Mouse (Mus musculus) megakaryocyte, embryonic 14.5 days (primary cell): ENCODE data around the gene Gimap9. TPM values are rescaled to one million over a fixed set of nuclear protein-coding genes. Genes with fewer than 3 reads are reported as not detected.

Experiments used
- H3K27me3 ChIP-seq: replicated peaks from 2 replicates; pipeline ENCODE3; 2012; ENCODE audit warnings: inconsistent platforms
- H3K36me3 ChIP-seq: replicated peaks from 2 replicates; pipeline ENCODE3; 2012; ENCODE audit warnings: low read length, inconsistent platforms, mixed read lengths
- H3K4me1 ChIP-seq: 2 replicates; pipeline ENCODE4 v1.6.1; 2012; ENCODE audit warnings: inconsistent platforms
- H3K4me3 ChIP-seq: replicated peaks from 2 replicates; pipeline ENCODE3; 2012; ENCODE audit warnings: moderate library complexity, mild to moderate bottlenecking, inconsistent platforms
- H3K9me3 ChIP-seq: 2 replicates; pipeline ENCODE4 v1.6.1; 2012; ENCODE audit warnings: inconsistent platforms
- FLI1 ChIP-seq: IDR thresholded peaks from 2 replicates; pipeline ENCODE4 v1.6.1; 2012; ENCODE audit warnings: low read length, inconsistent platforms, mixed read lengths
- GATA1 ChIP-seq: IDR thresholded peaks from 3 replicates; pipeline ENCODE4 v1.6.1; 2012; ENCODE audit warnings: mixed read lengths, low read length, inconsistent platforms, borderline replicate concordance
- polyA plus RNA-seq: library from polyadenylated mRNA; stranded (reverse); fragments of >175 nt; gene quantifications from 2 replicates; pipeline ENCODE4 v1.2.3, GENCODE M21; 2012; ENCODE audit warnings: low replicate concordance; ENCODE audit not compliant: insufficient read depth

The Gimap9 gene
- polyA plus RNA-seq, 1 experiment: 2.5 TPM

- H3K27me3 ChIP-seq: peaks cover 6% of the 10 kb centered on the region
- no peak overlapping the region for H3K4me3 ChIP-seq
- H3K36me3 ChIP-seq: no peaks in the 10 kb centered on the region
- H3K4me1 ChIP-seq: peaks cover 4% of the 10 kb centered on the region
- TF ChIP-seq GATA1: no peak
- no peak for TF ChIP-seq FLI1
- no peaks in the 10 kb centered on the region for H3K9me3 ChIP-seq
These were observed 17.2 kb upstream of the Gimap9 start for GRCm38 (mm10) chr6:48658721-48659120.

DNA sequence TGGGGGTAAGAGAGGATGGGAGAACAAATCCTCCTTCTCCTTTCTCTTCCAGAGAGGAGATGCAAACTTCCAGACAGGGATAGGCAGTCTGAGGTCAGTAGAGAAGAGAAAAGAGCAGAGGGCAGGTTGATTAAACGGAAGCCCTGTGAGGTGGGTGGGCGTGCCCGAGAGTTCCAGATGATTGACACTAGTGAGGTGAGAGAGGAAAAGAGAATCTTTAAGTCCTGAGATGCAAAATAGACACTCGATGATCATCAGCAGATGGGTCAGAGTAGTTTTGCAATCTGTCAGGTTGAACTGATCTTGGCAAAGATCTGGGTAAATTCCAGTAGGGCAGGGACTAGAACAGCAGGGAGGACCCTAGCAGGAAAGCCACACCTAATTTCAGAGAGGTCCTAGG lies 11.2 kb upstream of the Gimap9 start:
- TF ChIP-seq GATA1 (no peak), FLI1 (no peak)
- no peak overlapping the region for H3K4me3 ChIP-seq
- peaks cover 26% of the 10 kb centered on the region for H3K4me1 ChIP-seq
- peaks cover 14% of the 10 kb centered on the region for H3K27me3 ChIP-seq
- no peaks in the 10 kb centered on the region for H3K9me3 ChIP-seq
- no peaks in the 10 kb centered on the region for H3K36me3 ChIP-seq

DNA sequence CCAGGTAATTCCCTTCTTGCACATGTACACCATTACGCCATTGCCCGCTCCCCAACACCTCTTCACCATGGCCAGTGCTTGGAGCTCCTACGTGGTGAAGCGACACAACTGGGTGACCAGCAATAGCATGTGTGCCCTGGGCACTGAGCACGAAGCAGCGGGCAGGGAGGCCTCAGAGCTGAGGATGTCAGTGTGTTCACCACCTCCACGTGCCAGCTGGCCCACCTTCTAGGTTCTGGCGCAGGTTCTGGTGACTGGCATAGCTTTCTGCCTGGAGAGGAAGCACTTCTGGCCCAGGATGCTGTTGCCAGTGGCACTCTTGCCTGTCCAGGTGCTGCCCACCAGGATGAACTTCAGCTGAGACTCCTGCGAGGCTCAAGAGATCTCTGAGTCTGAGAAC lies 10.5 kb upstream of the Gimap9 start:
- H3K9me3 ChIP-seq: no peaks in the 10 kb centered on the region
- H3K36me3 ChIP-seq: no peaks in the 10 kb centered on the region
- H3K4me1 ChIP-seq: peaks cover 27% of the 10 kb centered on the region
- H3K27me3 ChIP-seq: peaks cover 14% of the 10 kb centered on the region
- TF ChIP-seq FLI1: no peak
- no peak for TF ChIP-seq GATA1
- peak overlapping the region; percentile 20 for H3K4me3 ChIP-seq

DNA sequence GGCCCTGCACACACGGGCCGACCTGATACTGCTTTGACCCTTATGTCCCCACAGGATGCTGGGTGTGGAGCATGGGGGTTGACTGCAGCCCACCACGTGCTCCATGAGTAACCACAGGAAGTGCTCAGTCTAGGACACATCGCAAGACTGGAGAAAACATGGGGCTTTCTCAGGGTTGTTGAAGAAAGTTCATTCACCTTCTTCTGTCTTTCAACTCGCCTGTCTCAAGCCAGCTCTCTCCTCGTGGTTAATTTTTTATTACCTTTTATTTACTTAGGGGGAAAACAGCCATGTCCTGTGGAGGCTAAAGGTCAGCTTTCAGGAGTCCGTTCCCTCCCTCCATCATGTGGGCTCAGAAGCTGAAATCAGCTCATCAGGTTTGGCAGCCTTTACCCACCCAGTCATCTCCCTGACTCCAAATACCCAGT lies 9.8 kb upstream of the Gimap9 start:
- no peak overlapping the region for H3K4me3 ChIP-seq
- H3K27me3 ChIP-seq: peaks cover 14% of the 10 kb centered on the region
- peaks cover 27% of the 10 kb centered on the region for H3K4me1 ChIP-seq
- H3K9me3 ChIP-seq: no peaks in the 10 kb centered on the region
- no peaks in the 10 kb centered on the region for H3K36me3 ChIP-seq
- no peak for TF ChIP-seq FLI1

- Histone ChIP-seq H3K4me1 (peaks cover 27% of the 10 kb centered on the region), H3K9me3 (no peaks in the 10 kb centered on the region), H3K36me3 (no peaks in the 10 kb centered on the region), H3K27me3 (peaks cover 14% of the 10 kb centered on the region), H3K4me3 (no peak overlapping the region)
- TF ChIP-seq FLI1: no peak
- TF ChIP-seq GATA1: no peak
These were observed 7.9 kb upstream of the Gimap9 start for GRCm38 (mm10) chr6:48668022-48668421.

DNA sequence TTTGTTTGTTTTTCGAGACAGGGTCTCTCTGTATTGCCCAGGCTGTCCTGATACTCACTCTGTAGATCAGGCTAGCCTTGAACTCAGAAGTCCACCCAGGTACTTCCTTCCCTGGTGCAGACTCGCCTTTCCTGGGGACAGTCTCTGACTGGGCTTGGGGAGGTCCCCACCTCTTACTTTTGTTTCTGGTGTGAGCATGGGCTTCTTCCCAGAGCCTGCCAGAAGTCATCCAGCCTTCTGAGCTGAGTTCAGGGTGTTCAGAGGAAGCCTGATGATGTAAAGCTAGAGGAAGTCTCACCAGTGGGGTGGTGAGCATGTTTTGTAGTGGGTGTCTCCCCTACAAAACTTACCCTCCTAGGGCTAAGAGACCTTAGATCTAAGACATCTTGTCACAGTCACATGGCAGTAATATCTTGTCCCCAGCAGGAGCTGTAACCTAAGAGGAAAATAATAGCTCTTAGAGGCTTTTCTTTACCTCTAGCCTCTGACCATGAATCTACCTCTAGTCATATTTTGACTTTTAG lies 6.4 kb upstream of the Gimap9 start:
- TF ChIP-seq FLI1 (no peak), GATA1 (no peak)
- no peak overlapping the region for H3K4me3 ChIP-seq
- no peaks in the 10 kb centered on the region for H3K9me3 ChIP-seq
- peaks cover 8% of the 10 kb centered on the region for H3K27me3 ChIP-seq
- H3K4me1 ChIP-seq: peaks cover 27% of the 10 kb centered on the region
- no peaks in the 10 kb centered on the region for H3K36me3 ChIP-seq

DNA sequence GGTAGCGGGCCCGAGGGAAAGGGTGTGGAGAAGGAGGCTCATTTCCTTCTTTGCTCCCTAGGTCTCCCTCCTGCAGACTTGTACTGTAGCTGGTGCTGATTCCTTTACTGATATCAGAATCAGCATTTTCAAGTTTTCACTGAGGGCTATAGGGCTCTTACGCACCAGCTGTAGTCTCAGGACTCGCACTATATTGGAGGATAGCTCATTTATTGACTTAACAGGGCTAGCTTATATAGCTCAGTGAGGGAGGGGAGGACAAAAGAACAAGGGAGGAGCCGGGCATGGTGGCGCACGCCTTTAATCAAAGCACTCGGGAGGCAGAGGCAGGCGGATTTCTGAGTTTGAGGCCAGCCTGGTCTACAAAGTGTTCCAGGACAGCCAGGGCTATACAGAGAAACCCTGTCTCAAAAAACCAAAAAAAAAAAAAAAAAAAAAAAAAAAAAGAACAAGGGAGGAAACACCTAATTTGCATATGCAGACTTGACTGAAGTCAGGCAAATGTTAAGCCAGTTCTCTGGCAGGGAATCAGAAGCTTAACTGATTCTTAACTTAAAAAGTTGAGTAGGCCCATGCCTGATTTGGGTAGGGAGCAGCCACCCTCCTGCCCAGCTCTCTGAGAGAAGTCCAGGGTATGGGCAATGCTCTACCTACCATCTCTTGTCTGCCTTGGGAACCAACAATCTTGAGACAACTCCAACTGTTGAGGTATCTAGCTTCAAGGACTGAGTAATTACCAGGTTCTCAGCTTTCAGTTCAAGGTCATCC lies 1.5 kb upstream of the Gimap9 start:
- no peaks in the 10 kb centered on the region for H3K27me3 ChIP-seq
- peaks cover 44% of the 10 kb centered on the region for H3K4me1 ChIP-seq
- no peaks in the 10 kb centered on the region for H3K9me3 ChIP-seq
- TF ChIP-seq GATA1 (no peak), FLI1 (no peak)
- H3K4me3 ChIP-seq: no peak overlapping the region
- H3K36me3 ChIP-seq: peaks cover 20% of the 10 kb centered on the region

DNA sequence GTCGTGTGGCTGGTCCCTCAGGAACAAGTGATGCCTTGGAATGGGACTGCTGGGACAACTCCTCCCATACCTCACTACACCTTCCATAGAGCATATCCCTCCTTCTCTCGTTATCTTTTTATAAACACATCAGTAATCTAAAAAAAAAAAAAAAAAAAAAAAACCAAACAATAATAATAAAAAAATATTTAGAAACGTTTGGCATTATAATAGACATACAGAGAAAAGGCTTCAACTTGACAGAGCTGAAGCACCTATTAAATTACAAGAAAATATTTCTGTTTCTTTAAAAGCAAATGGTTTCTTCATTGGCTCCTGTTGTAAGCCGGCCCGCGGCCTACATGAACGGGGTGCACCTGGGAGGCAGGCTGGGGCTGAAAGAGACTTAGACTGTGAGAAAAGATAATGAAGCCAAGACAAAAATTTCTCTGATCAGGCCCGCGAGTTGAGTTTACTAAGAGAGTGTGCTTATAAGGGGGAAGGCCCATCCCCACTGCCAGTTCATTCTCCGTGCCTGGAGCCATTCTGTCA lies 464 bp upstream of the Gimap9 start:
- H3K4me3 ChIP-seq: peak overlapping the region; percentile 95
- peaks cover 51% of the 10 kb centered on the region for H3K4me1 ChIP-seq
- no peaks in the 10 kb centered on the region for H3K9me3 ChIP-seq
- no peaks in the 10 kb centered on the region for H3K27me3 ChIP-seq
- H3K36me3 ChIP-seq: peaks cover 30% of the 10 kb centered on the region
- no peak for TF ChIP-seq FLI1
- TF ChIP-seq GATA1: no peak

- Histone ChIP-seq H3K4me1 (peaks cover 64% of the 10 kb centered on the region), H3K4me3 (peak overlapping the region; percentile 95), H3K9me3 (no peaks in the 10 kb centered on the region), H3K36me3 (peaks cover 30% of the 10 kb centered on the region), H3K27me3 (no peaks in the 10 kb centered on the region)
- TF ChIP-seq GATA1: no peak
- TF ChIP-seq FLI1: no peak
These were observed 1.0 kb downstream of the Gimap9 start for GRCm38 (mm10) chr6:48676860-48677415.

DNA sequence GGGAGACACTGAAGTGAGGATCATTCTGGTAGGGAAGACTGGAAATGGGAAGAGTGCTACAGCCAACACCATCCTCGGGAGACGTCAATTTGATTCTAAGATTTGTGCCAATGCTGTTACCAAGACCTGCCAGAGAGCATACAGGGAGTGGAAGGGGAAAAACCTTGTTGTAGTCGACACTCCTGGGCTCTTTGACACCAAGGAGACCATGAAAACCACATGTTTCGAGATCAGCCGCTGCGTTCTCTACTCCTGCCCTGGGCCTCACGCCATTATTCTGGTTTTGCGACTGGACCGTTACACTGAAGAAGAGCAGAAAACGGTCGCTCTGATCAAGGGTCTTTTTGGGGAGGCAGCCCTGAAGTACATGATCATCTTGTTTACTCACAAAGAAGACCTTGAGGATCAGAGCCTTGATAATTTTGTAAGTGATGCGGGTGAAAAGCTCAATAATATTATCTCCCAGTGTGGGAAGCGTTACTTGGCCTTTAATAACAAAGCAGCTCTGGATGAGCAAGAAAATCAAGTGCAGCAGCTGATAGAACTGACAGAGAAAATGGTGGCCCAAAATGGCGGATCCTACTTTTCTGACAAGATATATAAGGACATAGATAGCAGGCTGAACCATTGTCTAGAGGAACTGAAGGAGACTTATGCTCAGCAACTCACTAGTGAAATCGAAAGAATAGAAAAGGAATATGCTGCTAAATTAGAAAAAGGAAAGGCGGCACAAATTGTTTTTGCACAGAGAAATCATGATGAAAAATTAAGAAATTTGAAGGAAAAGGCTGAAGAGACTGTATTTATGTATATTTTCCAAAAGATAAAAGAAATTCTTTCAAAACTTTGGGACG lies 1.8 kb downstream of the Gimap9 start:
- Histone ChIP-seq H3K9me3 (no peaks in the 10 kb centered on the region), H3K36me3 (peaks cover 30% of the 10 kb centered on the region), H3K27me3 (no peaks in the 10 kb centered on the region), H3K4me3 (peak overlapping the region; percentile 95), H3K4me1 (peaks cover 70% of the 10 kb centered on the region)
- TF ChIP-seq FLI1: no peak
- no peak for TF ChIP-seq GATA1
